In the genomic region with DNA sequence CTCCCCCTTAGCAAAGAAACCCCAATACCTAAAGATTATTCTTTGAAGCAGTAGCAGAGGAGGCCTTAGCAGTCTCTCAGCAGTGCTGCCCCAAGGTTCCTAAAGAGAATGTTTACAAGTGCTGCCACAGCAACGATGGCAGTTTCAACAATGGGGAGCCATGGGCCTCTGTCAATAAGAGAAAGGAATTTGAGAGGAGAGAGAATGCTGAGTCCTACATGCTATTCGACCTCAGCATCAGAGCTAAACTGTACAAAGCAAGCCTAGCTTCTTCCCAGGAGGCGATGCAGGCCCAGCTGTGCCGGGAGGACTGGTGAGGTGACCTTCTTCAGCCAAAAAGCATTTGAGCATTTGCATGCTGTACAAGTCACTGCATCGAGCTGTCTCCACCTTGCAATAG, we compare ENCODE assay signal across 22 mouse cellular contexts. TPM values are rescaled to one million over a fixed set of nuclear protein-coding genes. Genes with fewer than 3 reads are reported as not detected.
"Had no signal": no experiment of that assay in that cellular context is flagged by ENCODE, and none has a peak within 500 bp of the region (broad histone marks: within the 10 kb centered on the region; RNA-seq: fewer than 3 reads in every experiment).

A gene (minus strand): TSS at position 101 of the 400 bp plus-strand sequence.

- H3K9ac ChIP-seq: liver, embryonic 14.5 days; liver, postnatal 0 days; lung, embryonic 14.5 days had no signal

- DNase-seq: kidney, adult 2 months; kidney, postnatal 25 days; layer of hippocampus, postnatal 36 days; liver, postnatal 0 days; lung, embryonic 14.5 days; midbrain, embryonic 14.5 days; thymus, postnatal 25 days had no signal

- H3K4me3 ChIP-seq: left cerebral cortex, adult 2 months had no signal

- H3K27ac ChIP-seq: kidney, postnatal 0 days; left cerebral cortex, adult 2 months; liver, embryonic 14.5 days; macrophage had no signal

- H3K4me2 ChIP-seq: lung, embryonic 14.5 days had no signal

- ATAC-seq: liver, postnatal 0 days; lung, postnatal 0 days had no signal

RNA-seq across cellular contexts. Expression of the gene that starts here (rescaled TPM):
- total RNA-seq: left cerebral cortex, adult 2 months; left cerebral cortex, postnatal 10 days; left cerebral cortex, postnatal 36 days; liver, adult 2 months; megakaryocyte, adult 5-6 weeks had no signal
- polyA plus RNA-seq: kidney, adult 2 months; kidney, postnatal 0 days; large intestine, adult 2 months; limb, embryonic 11.5 days; limb, embryonic 14.5 days; liver, adult 2 months; liver, postnatal 0 days; macrophage; small intestine, adult 2 months; spleen, adult 2 months; stomach, embryonic 16.5 days had no signal
